Mouse (Mus musculus): ENCODE data around the gene Mfsd12. TPM values are rescaled to one million over a fixed set of nuclear protein-coding genes. Genes with fewer than 3 reads are reported as not detected.

Gene Mfsd12
- total RNA-seq, 1 experiment from 2014 or later = 15.2 TPM

Small RNA genes within 50 kb of the gene (microRNA-seq; reads per million reads assigned to microRNA genes)
- gene Mir6913 = 0.38 to 0.43 reads per million in 2 experiments

Other genes starting within 250 kb of the Mfsd12 start
- 66.9 and 73.8 TPM in 2 replicates for gene Zbtb7a, start 222.3 kb upstream of the Mfsd12 start, total RNA-seq (2021)
- gene Pias4, start 189.6 kb upstream of the Mfsd12 start, total RNA-seq (2021) = 27.3 and 28.3 TPM in 2 replicates
- gene Eef2, start 180.9 kb upstream of the Mfsd12 start, total RNA-seq (2021) = 1,390 and 1,511 TPM in 2 replicates
- gene Dapk3, start 174.5 kb upstream of the Mfsd12 start, total RNA-seq (2021) = 58.3 and 62.2 TPM in 2 replicates
- gene 4930442H23Rik, start 173.6 kb upstream of the Mfsd12 start, total RNA-seq (2021) = not detected in 2 replicates
- gene Nmrk2, start 155.4 kb upstream of the Mfsd12 start, total RNA-seq (2021) = not detected in 2 replicates
- gene Atcay, start 126.7 kb upstream of the Mfsd12 start, total RNA-seq (2021) = 2.1 and 3.5 TPM in 2 replicates
- gene Zfr2, start 124.3 kb upstream of the Mfsd12 start, total RNA-seq (2021) = 11.0 and 12.5 TPM in 2 replicates
- 2.1 and 2.9 TPM in 2 replicates for gene Matk, start 104.6 kb upstream of the Mfsd12 start, total RNA-seq (2021)
- 108 and 113 TPM in 2 replicates for gene Mrpl54, start 90.6 kb upstream of the Mfsd12 start, total RNA-seq (2021)
- gene Apba3, start 90.5 kb upstream of the Mfsd12 start, total RNA-seq (2021) = 95.0 and 100 TPM in 2 replicates
- 0.90 and 1.6 TPM in 2 replicates for gene Tjp3, start 65.9 kb upstream of the Mfsd12 start, total RNA-seq (2021)
- gene Pip5k1c, start 64.5 kb upstream of the Mfsd12 start, total RNA-seq (2021) = 38.7 and 46.9 TPM in 2 replicates
- gene Cactin, start 36.4 kb upstream of the Mfsd12 start, total RNA-seq (2021) = 33.1 and 40.7 TPM in 2 replicates
- 38.6 and 47.0 TPM in 2 replicates for gene Tbxa2r, start 28.8 kb upstream of the Mfsd12 start, total RNA-seq (2021)
- gene Gipc3, start 14.2 kb upstream of the Mfsd12 start, total RNA-seq (2021) = 4.6 and 5.1 TPM in 2 replicates
- 83.0 and 90.1 TPM in 2 replicates for gene Hmg20b, start 7.0 kb upstream of the Mfsd12 start, total RNA-seq (2021)
- gene 4930404N11Rik, start 8.3 kb downstream of the Mfsd12 start, total RNA-seq (2021) = 2.0 and 2.1 TPM in 2 replicates
- 40.5 and 43.3 TPM in 2 replicates for gene Fzr1, start 21.0 kb downstream of the Mfsd12 start, total RNA-seq (2021)
- 52.6 and 55.6 TPM in 2 replicates for gene Dohh, start 26.9 kb downstream of the Mfsd12 start, total RNA-seq (2021)
- 0.48 and 1.6 TPM in 2 replicates for gene Gm48551, start 27.0 kb downstream of the Mfsd12 start, total RNA-seq (2021)
- gene Gm48552, start 31.5 kb downstream of the Mfsd12 start, total RNA-seq (2021) = 0.64 and 2.1 TPM in 2 replicates
- gene Smim24, start 35.6 kb downstream of the Mfsd12 start, total RNA-seq (2021) = 0.94 and 1.9 TPM in 2 replicates
- gene Nfic, start 98.1 kb downstream of the Mfsd12 start, total RNA-seq (2021) = 90.1 and 104 TPM in 2 replicates
- 0.48 and 0.98 TPM in 2 replicates for gene Celf5, start 125.2 kb downstream of the Mfsd12 start, total RNA-seq (2021)
- gene Ncln, start 138.9 kb downstream of the Mfsd12 start, total RNA-seq (2021) = 102 and 107 TPM in 2 replicates
- 2.3 and 7.4 TPM in 2 replicates for gene S1pr4, start 142.6 kb downstream of the Mfsd12 start, total RNA-seq (2021)
- gene Gna15, start 166.7 kb downstream of the Mfsd12 start, total RNA-seq (2021) = 0.85 and 1.9 TPM in 2 replicates
- 65.0 and 67.2 TPM in 2 replicates for gene Gna11, start 187.7 kb downstream of the Mfsd12 start, total RNA-seq (2021)
- 646 and 698 TPM in 2 replicates for gene Aes, start 202.0 kb downstream of the Mfsd12 start, total RNA-seq (2021)
- gene Tle2, start 217.1 kb downstream of the Mfsd12 start, total RNA-seq (2021) = 17.8 and 18.1 TPM in 2 replicates
- gene Tle6, start 243.6 kb downstream of the Mfsd12 start, total RNA-seq (2021) = 10.1 and 15.3 TPM in 2 replicates
- 2.0 TPM in 2 replicates for gene BC025920, start 248.8 kb downstream of the Mfsd12 start, total RNA-seq (2021)

All from adrenal gland, postnatal 14 days (tissue).